In the genomic region with DNA sequence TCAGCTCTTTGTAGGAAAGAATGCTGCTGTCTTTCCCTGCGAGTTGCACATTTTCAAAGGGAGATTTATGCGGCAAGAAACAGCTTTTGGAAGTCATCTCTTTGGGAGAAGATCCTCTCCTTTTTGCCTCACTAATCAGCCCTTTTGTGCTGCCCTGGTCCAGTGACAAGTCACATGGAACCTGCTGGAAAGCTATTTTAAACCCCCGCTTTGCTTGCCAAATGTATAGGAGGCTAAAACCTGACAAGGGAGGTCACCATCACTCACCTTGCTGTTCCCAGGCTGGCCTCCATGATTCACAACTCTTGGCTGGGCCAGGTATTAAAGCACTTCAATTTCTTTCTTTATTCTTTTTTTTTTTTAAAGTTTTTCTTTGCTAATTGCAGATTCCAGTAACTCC, we compare ENCODE assay signal across 29 mouse cellular contexts.
DNase-seq lines count a peak whose midpoint lies in the region; ATAC-seq and TF ChIP-seq lines count a peak whose summit lies in the region.
"Had no signal": no experiment of that assay in that cellular context is flagged by ENCODE, and none has a peak within 500 bp of the region (broad histone marks: within the 10 kb centered on the region; RNA-seq: fewer than 3 reads in every experiment).

No protein-coding gene starts in this region.

- peak overlapping the region; percentile 66 for H3K27ac ChIP-seq in cerebellum, adult 2 months (ENCODE audit: insufficient read depth, low read length)
- H3K27ac ChIP-seq in limb, embryonic 15.5 days: peak overlapping the region; percentile 22; the same call in 1 of the 2 replicates
- H3K27ac ChIP-seq in limb, embryonic 10.5 days: no peak overlapping the region
- H3K27ac ChIP-seq: embryonic facial prominence, embryonic 10.5 days; embryonic facial prominence, embryonic 13.5 days; forebrain, embryonic 12.5 days; forebrain, embryonic 15.5 days; heart, embryonic 15.5 days; hindbrain, embryonic 10.5 days; hindbrain, embryonic 13.5 days; intestine, embryonic 15.5 days had no signal

- H3K27me3 ChIP-seq in cerebellum, adult 2 months (ENCODE audit: control insufficient read depth, insufficient read depth, low read length): no peaks in the 10 kb centered on the region
- no peaks in the 10 kb centered on the region for H3K27me3 ChIP-seq in limb, embryonic 15.5 days
- no peaks in the 10 kb centered on the region for H3K27me3 ChIP-seq in limb, embryonic 10.5 days (ENCODE audit: low read depth, poor library complexity, severe bottlenecking)
- H3K27me3 ChIP-seq: CH12.LX; embryonic facial prominence, embryonic 13.5 days; forebrain, embryonic 12.5 days; forebrain, embryonic 15.5 days; heart, embryonic 12.5 days; heart, embryonic 15.5 days; hindbrain, embryonic 13.5 days; intestine, embryonic 15.5 days; Patski had no signal

- no peak for TF ChIP-seq CTCF in cerebellum, adult 2 months (IDR thresholded peaks at IDR 0.05; ENCODE audit: borderline replicate concordance, insufficient read depth, low read depth, low read length)

- no peak overlapping the region for H3K4me3 ChIP-seq in cerebellum, adult 2 months (replicated peaks; ENCODE audit: insufficient read depth, low read depth, low read length)
- no peak overlapping the region for H3K4me3 ChIP-seq in limb, embryonic 15.5 days
- H3K4me3 ChIP-seq in limb, embryonic 10.5 days: no peak overlapping the region
- H3K4me3 ChIP-seq: embryonic facial prominence, embryonic 10.5 days; embryonic facial prominence, embryonic 13.5 days; erythroblast, embryonic 14.5 days; forebrain, embryonic 12.5 days; forebrain, embryonic 15.5 days; heart, embryonic 12.5 days; heart, embryonic 15.5 days; hindbrain, embryonic 10.5 days; hindbrain, embryonic 13.5 days; intestine, embryonic 15.5 days had no signal

- 55% methylated on average over 3 of the region's 3 CpGs for WGBS in cerebellum, adult 2 months
- WGBS in limb, embryonic 15.5 days: 78% methylated on average over 3 of the region's 3 CpGs
- 92% methylated on average over 3 of the region's 3 CpGs for WGBS in limb, embryonic 10.5 days

- peaks cover 12% of the 10 kb centered on the region for H3K4me1 ChIP-seq in cerebellum, adult 2 months (ENCODE audit: control insufficient read depth, insufficient read depth, low read length)
- 0 out of 2 replicates have a peak, but pooled peaks cover 4% of the 10 kb centered on the region for H3K4me1 ChIP-seq in limb, embryonic 15.5 days
- peaks cover 14% of the 10 kb centered on the region for H3K4me1 ChIP-seq in limb, embryonic 10.5 days
- H3K4me1 ChIP-seq: heart, embryonic 15.5 days; hindbrain, embryonic 10.5 days; intestine, embryonic 15.5 days had no signal

- no peaks in the 10 kb centered on the region for H3K9me3 ChIP-seq in limb, embryonic 15.5 days
- no peaks in the 10 kb centered on the region for H3K9me3 ChIP-seq in limb, embryonic 10.5 days (replicated peaks)
- H3K9me3 ChIP-seq: embryonic facial prominence, embryonic 10.5 days; embryonic facial prominence, embryonic 13.5 days; forebrain, embryonic 12.5 days; forebrain, embryonic 15.5 days; heart, embryonic 12.5 days; heart, embryonic 15.5 days; hindbrain, embryonic 10.5 days; hindbrain, embryonic 13.5 days; intestine, embryonic 15.5 days had no signal

- peak in 1 of 2 experiments; percentile 66 for DNase-seq in cerebellum, adult 2 months
- no peak for DNase-seq in cerebellum, postnatal 10 days
- peak; percentile 34 to 35 for DNase-seq in cerebellum, postnatal 25 days
- DNase-seq in cerebellum, adult 11 months: no peak
- no peak for DNase-seq in limb, embryonic 10.5 days (ENCODE audit: low spot score)
- DNase-seq: adrenal gland, postnatal 10 days; adrenal gland, postnatal 36 days; B cell, adult 2 months; embryo, embryonic 11 days; gastrocnemius, postnatal 25 days; heart, adult 18-20 months; heart, postnatal 10 days; heart, postnatal 36 days; kidney, adult 18-20 months had no signal

- no peak for ATAC-seq in limb, embryonic 15.5 days (ENCODE audit: insufficient number of reproducible peaks, low FRiP score, low TSS enrichment, low read depth)
- ATAC-seq: forebrain, embryonic 15.5 days; hindbrain, embryonic 16.5 days; intestine, embryonic 15.5 days; Patski had no signal

- no peak overlapping the region for H3K4me2 ChIP-seq in limb, embryonic 15.5 days
- H3K4me2 ChIP-seq: embryonic facial prominence, embryonic 13.5 days; forebrain, embryonic 12.5 days; forebrain, embryonic 15.5 days; heart, embryonic 12.5 days; heart, embryonic 15.5 days; hindbrain, embryonic 13.5 days; intestine, embryonic 15.5 days had no signal

- no peaks in the 10 kb centered on the region for H3K36me3 ChIP-seq in limb, embryonic 15.5 days
- H3K36me3 ChIP-seq in limb, embryonic 10.5 days: no peaks in the 10 kb centered on the region
- H3K36me3 ChIP-seq: embryonic facial prominence, embryonic 10.5 days; embryonic facial prominence, embryonic 13.5 days; forebrain, embryonic 12.5 days; forebrain, embryonic 15.5 days; G1E; heart, embryonic 12.5 days; heart, embryonic 15.5 days; hindbrain, embryonic 10.5 days; hindbrain, embryonic 13.5 days; intestine, embryonic 15.5 days had no signal

- TF ChIP-seq POLR2A in cerebellum, adult 2 months (IDR thresholded peaks at IDR 0.05; ENCODE audit: borderline replicate concordance, insufficient read depth, low read length): no peak

- H3K9ac ChIP-seq in limb, embryonic 15.5 days: no peak overlapping the region
- H3K9ac ChIP-seq: embryonic facial prominence, embryonic 13.5 days; forebrain, embryonic 12.5 days; forebrain, embryonic 15.5 days; heart, embryonic 12.5 days; heart, embryonic 15.5 days; hindbrain, embryonic 13.5 days; intestine, embryonic 15.5 days had no signal

Comparison
In these comparisons a context has a peak if more than half of its experiments do, and no peak if none do; other contexts are left out.
1. DNase-seq: peak in cerebellum, postnatal 25 days (2 of 2); none in cerebellum, postnatal 10 days (0 of 2), cerebellum, adult 11 months (single experiment) and limb, embryonic 10.5 days (single experiment).